Comparison of ENCODE assay signal across 11 mouse cellular contexts in genomic region chr4:140982808-140983207, GRCm38 (mm10). TPM values are rescaled to one million over a fixed set of nuclear protein-coding genes. Genes with fewer than 3 reads are reported as not detected.
DNase-seq lines count a peak whose midpoint lies in the region; ATAC-seq and TF ChIP-seq lines count a peak whose summit lies in the region.
"Had no signal": no experiment of that assay in that cellular context is flagged by ENCODE, and none has a peak within 500 bp of the region (broad histone marks: within the 10 kb centered on the region; RNA-seq: fewer than 3 reads in every experiment).

No protein-coding gene starts in this region.

- peaks cover 22% of the 10 kb centered on the region for H3K4me1 ChIP-seq in heart, embryonic 15.5 days (replicated peaks)
- H3K4me1 ChIP-seq in heart, embryonic 11.5 days (ENCODE audit: control insufficient read depth, insufficient read depth, low read length): peaks cover 15% of the 10 kb centered on the region
- H3K4me1 ChIP-seq in midbrain, embryonic 13.5 days (replicated peaks): peaks cover 23% of the 10 kb centered on the region
- peaks cover 10% of the 10 kb centered on the region for H3K4me1 ChIP-seq in midbrain, embryonic 16.5 days (ENCODE audit: control insufficient read depth, insufficient read depth, low read length)
- peaks cover 19% of the 10 kb centered on the region for H3K4me1 ChIP-seq in forebrain, embryonic 15.5 days
- H3K4me1 ChIP-seq in midbrain, postnatal 0 days (ENCODE audit: insufficient read depth, low read length): no peaks in the 10 kb centered on the region

- peaks cover 22% of the 10 kb centered on the region for H3K36me3 ChIP-seq in heart, embryonic 15.5 days
- peaks cover 18% of the 10 kb centered on the region; the same call in 1 of the 2 replicates for H3K36me3 ChIP-seq in heart, embryonic 11.5 days (ENCODE audit: control insufficient read depth, insufficient read depth, low read length)
- peaks cover 36% of the 10 kb centered on the region for H3K36me3 ChIP-seq in midbrain, embryonic 13.5 days
- peaks cover 15% of the 10 kb centered on the region for H3K36me3 ChIP-seq in midbrain, embryonic 16.5 days (ENCODE audit: control insufficient read depth, insufficient read depth, low read length)
- H3K36me3 ChIP-seq in forebrain, embryonic 15.5 days: peaks cover 18% of the 10 kb centered on the region
- peaks cover 20% of the 10 kb centered on the region for H3K36me3 ChIP-seq in midbrain, postnatal 0 days (ENCODE audit: insufficient read depth, low read length)

- H3K4me3 ChIP-seq in heart, embryonic 15.5 days: no peak overlapping the region
- H3K4me3 ChIP-seq in heart, embryonic 11.5 days (ENCODE audit: low read depth, low read length): no peak overlapping the region
- H3K4me3 ChIP-seq in midbrain, embryonic 13.5 days (replicated peaks): no peak overlapping the region
- no peak overlapping the region for H3K4me3 ChIP-seq in midbrain, embryonic 16.5 days (ENCODE audit: low read depth, low read length)
- no peak overlapping the region for H3K4me3 ChIP-seq in forebrain, embryonic 15.5 days
- H3K4me3 ChIP-seq in midbrain, postnatal 0 days (ENCODE audit: low read depth, low read length): no peak overlapping the region

- H3K9ac ChIP-seq in heart, embryonic 15.5 days: peak overlapping the region; percentile 31
- H3K9ac ChIP-seq in heart, embryonic 11.5 days (ENCODE audit: low read depth, low read length): no peak overlapping the region
- H3K9ac ChIP-seq in midbrain, embryonic 13.5 days (replicated peaks): no peak overlapping the region
- H3K9ac ChIP-seq in midbrain, embryonic 16.5 days (ENCODE audit: low read depth, low read length): no peak overlapping the region
- no peak overlapping the region for H3K9ac ChIP-seq in forebrain, embryonic 15.5 days (replicated peaks)
- H3K9ac ChIP-seq in midbrain, postnatal 0 days (replicated peaks; ENCODE audit: low read length, poor library complexity, severe bottlenecking): no peak overlapping the region

- no peaks in the 10 kb centered on the region for H3K9me3 ChIP-seq in heart, embryonic 15.5 days (replicated peaks)
- 0 out of 2 replicates have a peak, but pooled peaks cover 3% of the 10 kb centered on the region for H3K9me3 ChIP-seq in heart, embryonic 11.5 days (replicated peaks; ENCODE audit: control insufficient read depth, low read length)
- H3K9me3 ChIP-seq in midbrain, embryonic 13.5 days: no peaks in the 10 kb centered on the region
- H3K9me3 ChIP-seq in midbrain, embryonic 16.5 days (replicated peaks; ENCODE audit: control insufficient read depth, low read length, poor library complexity, severe bottlenecking): no peaks in the 10 kb centered on the region
- no peaks in the 10 kb centered on the region for H3K9me3 ChIP-seq in forebrain, embryonic 15.5 days
- no peaks in the 10 kb centered on the region for H3K9me3 ChIP-seq in midbrain, postnatal 0 days (ENCODE audit: low read length)

- TF ChIP-seq CTCF in midbrain, postnatal 0 days (IDR thresholded peaks at IDR 0.05): no peak

- H3K4me2 ChIP-seq in heart, embryonic 15.5 days: no peak overlapping the region; the same call in 1 of the 2 replicates
- no peak overlapping the region for H3K4me2 ChIP-seq in heart, embryonic 11.5 days
- H3K4me2 ChIP-seq in midbrain, embryonic 13.5 days (replicated peaks): no peak overlapping the region
- H3K4me2 ChIP-seq in midbrain, embryonic 16.5 days (ENCODE audit: low read length): no peak overlapping the region
- no peak overlapping the region for H3K4me2 ChIP-seq in forebrain, embryonic 15.5 days (replicated peaks)
- no peak overlapping the region for H3K4me2 ChIP-seq in midbrain, postnatal 0 days (ENCODE audit: low read depth, low read length, poor library complexity, severe bottlenecking)

- H3K27ac ChIP-seq in heart, embryonic 15.5 days: peak overlapping the region; percentile 57
- H3K27ac ChIP-seq in heart, embryonic 11.5 days (ENCODE audit: low read depth, low read length): no peak overlapping the region
- peak overlapping the region; percentile 35; the same call in 1 of the 2 replicates for H3K27ac ChIP-seq in midbrain, embryonic 13.5 days
- H3K27ac ChIP-seq in midbrain, embryonic 16.5 days (ENCODE audit: low read length): no peak overlapping the region
- 0 out of 2 replicates have a peak overlapping the region, but pooled peaks have one; percentile 37 for H3K27ac ChIP-seq in forebrain, embryonic 15.5 days (replicated peaks)
- peak overlapping the region; percentile 51 for H3K27ac ChIP-seq in midbrain, postnatal 0 days (ENCODE audit: low read depth, low read length)

- H3K27me3 ChIP-seq in heart, embryonic 15.5 days: no peaks in the 10 kb centered on the region; the same call in 1 of the 2 replicates
- H3K27me3 ChIP-seq in heart, embryonic 11.5 days (ENCODE audit: control insufficient read depth, insufficient read depth, low read length): no peaks in the 10 kb centered on the region
- no peaks in the 10 kb centered on the region for H3K27me3 ChIP-seq in midbrain, embryonic 13.5 days
- H3K27me3 ChIP-seq in midbrain, embryonic 16.5 days (ENCODE audit: control insufficient read depth, insufficient read depth, low read depth, low read length): no peaks in the 10 kb centered on the region
- no peaks in the 10 kb centered on the region for H3K27me3 ChIP-seq in forebrain, embryonic 15.5 days
- no peaks in the 10 kb centered on the region for H3K27me3 ChIP-seq in midbrain, postnatal 0 days (ENCODE audit: insufficient read depth, low read length)

- intact Hi-C loops in left cerebral cortex, postnatal 10 days (cut with DNase I): no loop called here

- WGBS in heart, embryonic 15.5 days: 49% methylated on average over 4 of the region's 4 CpGs
- WGBS in heart, embryonic 11.5 days (ENCODE audit: insufficient replicate concordance): 52% methylated on average over 4 of the region's 4 CpGs
- 54% methylated on average over 4 of the region's 4 CpGs for WGBS in midbrain, embryonic 13.5 days
- 69% methylated on average over 4 of the region's 4 CpGs for whole genome bisulfite sequencing in midbrain, embryonic 16.5 days
- WGBS in forebrain, embryonic 15.5 days: 40% methylated on average over 4 of the region's 4 CpGs
- WGBS in midbrain, postnatal 0 days: 54% methylated on average over 4 of the region's 4 CpGs

- no peak for DNase-seq in midbrain, postnatal 0 days (ENCODE audit: low spot score)
- DNase-seq in embryo, embryonic 9.5 days (ENCODE audit: extremely low spot score): no peak
- DNase-seq in left cerebral cortex, postnatal 10 days (ENCODE audit: extremely low spot score in 1 of 2, low spot score in 2 of 2): no peak
- DNase-seq: cerebellum, adult 2 months; left cerebral cortex, postnatal 4 days had no signal

- ATAC-seq in heart, embryonic 15.5 days (replicated peaks; ENCODE audit: insufficient number of reproducible peaks, insufficient read depth, low FRiP score, low read depth): no peak
- no peak for ATAC-seq in heart, embryonic 11.5 days (replicated peaks; ENCODE audit: insufficient number of reproducible peaks, low FRiP score, low TSS enrichment)
- ATAC-seq in midbrain, embryonic 13.5 days: no peak
- ATAC-seq in midbrain, embryonic 16.5 days: no peak
- no peak for ATAC-seq in forebrain, embryonic 15.5 days (replicated peaks)
- no peak for ATAC-seq in midbrain, postnatal 0 days (ENCODE audit: low FRiP score)

RNA-seq across cellular contexts. Expression of gene Atp13a2, which starts 3.9 kb away (rescaled TPM):
- 23.4 and 38.8 TPM in 2 replicates for polyA plus RNA-seq in heart, embryonic 15.5 days (2015; fragmentation: Nextera tagmentation; extraction: Ambion mirVana)
- polyA plus RNA-seq in heart, embryonic 11.5 days (2014; fragmentation: Nextera tagmentation; extraction: Ambion mirVana): 18.2 and 18.9 TPM in 2 replicates
- 118 and 127 TPM in 2 replicates for polyA plus RNA-seq in midbrain, embryonic 13.5 days (2015; fragmentation: Nextera tagmentation; extraction: Ambion mirVana)
- 174 and 190 TPM in 2 replicates for polyA plus RNA-seq in midbrain, embryonic 16.5 days (2015; fragmentation: Nextera tagmentation; extraction: Ambion mirVana)
- 123 and 127 TPM in 2 replicates for polyA plus RNA-seq in forebrain, embryonic 15.5 days (2015; fragmentation: Nextera tagmentation; extraction: Ambion mirVana)
- 379 and 419 TPM in 2 replicates for total RNA-seq in midbrain, postnatal 0 days (2014; rRNA removed)
- polyA plus RNA-seq in midbrain, postnatal 0 days (2015; fragmentation: Nextera tagmentation; extraction: Ambion mirVana): 182 and 201 TPM in 2 replicates
- total RNA-seq in left cerebral cortex, postnatal 10 days (2021): 100 to 1,000 TPM; 241 to 250 TPM

RNA-seq across cellular contexts. Expression of gene Sdhb, which starts 21.8 kb away (rescaled TPM):
- polyA plus RNA-seq in heart, embryonic 15.5 days (2015; fragmentation: Nextera tagmentation; extraction: Ambion mirVana): 812 and 965 TPM in 2 replicates
- polyA plus RNA-seq in heart, embryonic 11.5 days (2014; fragmentation: Nextera tagmentation; extraction: Ambion mirVana): 760 and 778 TPM in 2 replicates
- 457 and 464 TPM in 2 replicates for polyA plus RNA-seq in midbrain, embryonic 13.5 days (2015; fragmentation: Nextera tagmentation; extraction: Ambion mirVana)
- polyA plus RNA-seq in midbrain, embryonic 16.5 days (2015; fragmentation: Nextera tagmentation; extraction: Ambion mirVana): 446 and 455 TPM in 2 replicates
- 428 and 441 TPM in 2 replicates for polyA plus RNA-seq in forebrain, embryonic 15.5 days (2015; fragmentation: Nextera tagmentation; extraction: Ambion mirVana)
- total RNA-seq in midbrain, postnatal 0 days (2014; rRNA removed): 194 and 243 TPM in 2 replicates
- polyA plus RNA-seq in midbrain, postnatal 0 days (2015; fragmentation: Nextera tagmentation; extraction: Ambion mirVana): 529 and 575 TPM in 2 replicates
- total RNA-seq in left cerebral cortex, postnatal 10 days (2021): 100 to 1,000 TPM; 197 to 203 TPM

RNA-seq across cellular contexts. Expression of gene Mfap2, which starts 27.4 kb away (rescaled TPM):
- 237 and 341 TPM in 2 replicates for polyA plus RNA-seq in heart, embryonic 15.5 days (2015; fragmentation: Nextera tagmentation; extraction: Ambion mirVana)
- polyA plus RNA-seq in heart, embryonic 11.5 days (2014; fragmentation: Nextera tagmentation; extraction: Ambion mirVana): 246 and 248 TPM in 2 replicates
- 181 and 207 TPM in 2 replicates for polyA plus RNA-seq in midbrain, embryonic 13.5 days (2015; fragmentation: Nextera tagmentation; extraction: Ambion mirVana)
- 121 and 141 TPM in 2 replicates for polyA plus RNA-seq in midbrain, embryonic 16.5 days (2015; fragmentation: Nextera tagmentation; extraction: Ambion mirVana)
- polyA plus RNA-seq in forebrain, embryonic 15.5 days (2015; fragmentation: Nextera tagmentation; extraction: Ambion mirVana): 215 and 229 TPM in 2 replicates
- total RNA-seq in midbrain, postnatal 0 days (2014; rRNA removed): 19.5 and 32.4 TPM in 2 replicates
- 103 and 104 TPM in 2 replicates for polyA plus RNA-seq in midbrain, postnatal 0 days (2015; fragmentation: Nextera tagmentation; extraction: Ambion mirVana)
- 10 to 100 TPM in 1 of 2 experiments, 1 to 10 TPM in 1; 9.3 to 14.8 TPM for total RNA-seq in left cerebral cortex, postnatal 10 days (2021)
- polyA plus RNA-seq: activated CD4-positive, CD25-positive, alpha-beta regulatory T cell, adult 4 months had no signal

Comparison
In these comparisons a context has a peak if more than half of its experiments do, and no peak if none do; other contexts are left out.
1. H3K27ac ChIP-seq: peak in heart, embryonic 15.5 days (single experiment), midbrain, embryonic 13.5 days (single experiment), forebrain, embryonic 15.5 days (single experiment) and midbrain, postnatal 0 days (single experiment); none in heart, embryonic 11.5 days (single experiment) and midbrain, embryonic 16.5 days (single experiment).